25 mouse cellular contexts compared by ENCODE assay signal in the genomic region with DNA sequence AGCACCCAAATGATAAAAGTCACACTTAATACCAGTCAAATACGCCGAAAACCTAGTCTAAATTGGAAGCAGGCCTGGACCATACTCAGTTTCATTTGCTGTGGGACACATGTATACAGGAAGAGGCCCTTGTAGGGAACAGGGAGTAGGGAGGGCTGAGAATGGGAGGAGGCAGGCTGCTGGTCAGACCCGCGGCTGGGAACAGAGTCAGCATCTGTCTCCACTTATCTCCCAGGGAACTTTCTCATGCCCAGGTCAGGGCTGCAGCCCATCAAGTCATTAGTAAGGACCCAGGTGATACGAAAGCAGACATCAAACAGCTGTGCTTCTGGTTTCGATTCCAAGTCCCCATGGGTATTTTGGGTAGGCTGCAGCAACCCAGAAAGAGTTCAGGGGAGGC. TPM values are rescaled to one million over a fixed set of nuclear protein-coding genes. Genes with fewer than 3 reads are reported as not detected.
A peak's percentile ranks its signal among the peaks of the same experiment; 100 is the strongest.
DNase-seq lines count a peak whose midpoint lies in the region; ATAC-seq lines count a peak whose summit lies in the region.
"Had no signal": no experiment of that assay in that cellular context is flagged by ENCODE, and none has a peak within 500 bp of the region (broad histone marks: within the 10 kb centered on the region; RNA-seq: fewer than 3 reads in every experiment).

No protein-coding gene starts in this region.

- no peak overlapping the region for H3K9ac ChIP-seq in embryonic facial prominence, embryonic 14.5 days (ENCODE audit: low read depth, low read length)
- H3K9ac ChIP-seq in limb, embryonic 11.5 days (ENCODE audit: low read length): no peak overlapping the region
- H3K9ac ChIP-seq in heart, embryonic 11.5 days (ENCODE audit: low read depth, low read length): no peak overlapping the region
- H3K9ac ChIP-seq: forebrain, embryonic 13.5 days; heart, embryonic 12.5 days; hindbrain, embryonic 12.5 days; liver, postnatal 0 days had no signal

- no peak overlapping the region for H3K27ac ChIP-seq in embryonic facial prominence, embryonic 14.5 days (replicated peaks; ENCODE audit: low read depth, low read length)
- H3K27ac ChIP-seq in limb, embryonic 11.5 days (replicated peaks; ENCODE audit: low read depth, low read length): no peak overlapping the region
- no peak overlapping the region for H3K27ac ChIP-seq in heart, embryonic 11.5 days (ENCODE audit: low read depth, low read length)
- H3K27ac ChIP-seq: forebrain, embryonic 13.5 days; layer of hippocampus, adult 2 months; macrophage had no signal

- 0 out of 2 replicates have a peak, but pooled peaks cover 5% of the 10 kb centered on the region for H3K4me1 ChIP-seq in embryonic facial prominence, embryonic 14.5 days (ENCODE audit: control insufficient read depth, insufficient read depth, low read length)
- peaks cover 15% of the 10 kb centered on the region for H3K4me1 ChIP-seq in limb, embryonic 11.5 days (ENCODE audit: control insufficient read depth, insufficient read depth, low read length)
- H3K4me1 ChIP-seq in heart, embryonic 11.5 days (ENCODE audit: control insufficient read depth, insufficient read depth, low read length): no peaks in the 10 kb centered on the region; the same call in 1 of the 2 replicates

- WGBS in embryonic facial prominence, embryonic 14.5 days: 30% methylated on average over 6 of the region's 6 CpGs
- WGBS in limb, embryonic 11.5 days: 12% methylated on average over 6 of the region's 6 CpGs
- WGBS in heart, embryonic 11.5 days (ENCODE audit: insufficient replicate concordance): 60% methylated on average over 6 of the region's 6 CpGs

- peak; percentile 71 for DNase-seq in embryo, embryonic 10 days (ENCODE audit: low spot score)
- DNase-seq in embryo, embryonic 9.5 days (ENCODE audit: extremely low spot score): no peak
- DNase-seq in embryo, embryonic 10.5 days (ENCODE audit: low spot score): peak; percentile 73
- peak; percentile 58 for DNase-seq in embryonic facial prominence, embryonic 14.5 days (ENCODE audit: low spot score)
- DNase-seq in limb, embryonic 11.5 days (ENCODE audit: low spot score): peak; percentile 78
- DNase-seq in cerebellum, adult 11 months: no peak
- DNase-seq in thymus, postnatal 14 days: no peak
- DNase-seq: adrenal gland, postnatal 10 days; cerebellum, adult 8-10 months; cerebellum, postnatal 36 days; gastrocnemius, postnatal 10 days; heart, postnatal 10 days; kidney, adult 2 months; kidney, postnatal 10 days; liver, postnatal 0 days; thymus, postnatal 36 days had no signal

- no peak overlapping the region for H3K4me2 ChIP-seq in embryonic facial prominence, embryonic 14.5 days (ENCODE audit: low read depth, low read length)
- H3K4me2 ChIP-seq in limb, embryonic 11.5 days (ENCODE audit: low read depth, severe bottlenecking): no peak overlapping the region
- no peak overlapping the region for H3K4me2 ChIP-seq in heart, embryonic 11.5 days
- H3K4me2 ChIP-seq: forebrain, embryonic 13.5 days; heart, embryonic 12.5 days; hindbrain, embryonic 12.5 days; liver, embryonic 11.5 days had no signal

- no peaks in the 10 kb centered on the region for H3K27me3 ChIP-seq in embryonic facial prominence, embryonic 14.5 days (replicated peaks; ENCODE audit: control insufficient read depth, insufficient read depth, low read length)
- no peaks in the 10 kb centered on the region for H3K27me3 ChIP-seq in limb, embryonic 11.5 days (ENCODE audit: control insufficient read depth, insufficient read depth, low read length)
- H3K27me3 ChIP-seq in heart, embryonic 11.5 days (ENCODE audit: control insufficient read depth, insufficient read depth, low read length): no peaks in the 10 kb centered on the region
- H3K27me3 ChIP-seq: forebrain, embryonic 13.5 days; heart, embryonic 12.5 days; hindbrain, embryonic 12.5 days had no signal

- H3K4me3 ChIP-seq in embryonic facial prominence, embryonic 14.5 days (ENCODE audit: low read depth, low read length): no peak overlapping the region
- no peak overlapping the region for H3K4me3 ChIP-seq in limb, embryonic 11.5 days (ENCODE audit: low read depth, low read length)
- no peak overlapping the region for H3K4me3 ChIP-seq in heart, embryonic 11.5 days (ENCODE audit: low read depth, low read length)
- H3K4me3 ChIP-seq: forebrain, embryonic 13.5 days; heart, embryonic 12.5 days; hindbrain, embryonic 12.5 days; layer of hippocampus, adult 2 months had no signal

- ATAC-seq in embryonic facial prominence, embryonic 14.5 days (ENCODE audit: low read depth): peak; percentile 70
- ATAC-seq in limb, embryonic 11.5 days (ENCODE audit: insufficient number of reproducible peaks, low FRiP score, low TSS enrichment, low read depth): peak; percentile 90
- no peak for ATAC-seq in heart, embryonic 11.5 days (replicated peaks; ENCODE audit: insufficient number of reproducible peaks, low FRiP score, low TSS enrichment)
- ATAC-seq: activated CD4-positive, CD25-positive, alpha-beta regulatory T cell, adult 4 months; forebrain, embryonic 13.5 days; liver, postnatal 0 days; lung, postnatal 0 days had no signal

- H3K9me3 ChIP-seq in embryonic facial prominence, embryonic 14.5 days (ENCODE audit: control insufficient read depth, low read length): no peaks in the 10 kb centered on the region
- no peaks in the 10 kb centered on the region for H3K9me3 ChIP-seq in limb, embryonic 11.5 days (ENCODE audit: control insufficient read depth, low read length)
- H3K9me3 ChIP-seq in heart, embryonic 11.5 days (replicated peaks; ENCODE audit: control insufficient read depth, low read length): no peaks in the 10 kb centered on the region
- H3K9me3 ChIP-seq: forebrain, embryonic 13.5 days; heart, embryonic 12.5 days; hindbrain, embryonic 12.5 days had no signal

- peaks cover 98% of the 10 kb centered on the region for H3K36me3 ChIP-seq in embryonic facial prominence, embryonic 14.5 days (ENCODE audit: control insufficient read depth, insufficient read depth, low read length)
- peaks cover 2% of the 10 kb centered on the region; the same call in 1 of the 2 replicates for H3K36me3 ChIP-seq in limb, embryonic 11.5 days (ENCODE audit: control insufficient read depth, insufficient read depth, low read length)
- peaks cover 47% of the 10 kb centered on the region for H3K36me3 ChIP-seq in heart, embryonic 11.5 days (ENCODE audit: control insufficient read depth, insufficient read depth, low read length)

RNA-seq across cellular contexts. Expression of a gene that starts 28.7 kb away (rescaled TPM):
- 25.1 and 27.5 TPM in 2 replicates for polyA plus RNA-seq in embryonic facial prominence, embryonic 14.5 days (2014; fragmentation: Nextera tagmentation; extraction: Ambion mirVana)
- 23.3 and 24.8 TPM in 2 replicates for polyA plus RNA-seq in limb, embryonic 11.5 days (2014; fragmentation: Nextera tagmentation; extraction: Ambion mirVana)
- polyA plus RNA-seq in heart, embryonic 11.5 days (2014; fragmentation: Nextera tagmentation; extraction: Ambion mirVana): 17.2 and 21.7 TPM in 2 replicates

Comparison
In these comparisons a context has a peak if more than half of its experiments do, and no peak if none do; other contexts are left out.
1. DNase-seq: peak in embryo, embryonic 10 days (single experiment), embryo, embryonic 10.5 days (single experiment), embryonic facial prominence, embryonic 14.5 days (single experiment) and limb, embryonic 11.5 days (single experiment); none in embryo, embryonic 9.5 days (single experiment), cerebellum, adult 11 months (single experiment) and thymus, postnatal 14 days (single experiment).